Mouse (Mus musculus) MEL (cell line): ENCODE results near the gene Cecr2.

ENCODE experiments used
- CTCF ChIP-seq, 3 experiments: IDR thresholded peaks in 2 of 3; conservative IDR thresholded peaks in 1 of 3; 2 replicates each; pipeline ENCODE4 v1.5.1; 2011 to 2012; ENCODE audit warnings: low read length in 3 of 3, low read depth in 2 of 3, mild to moderate bottlenecking in 2 of 3, improper control_type of control experiment in 1 of 3, inconsistent platforms in 1 of 3, mixed read lengths in 1 of 3, moderate library complexity in 1 of 3; ENCODE audit not compliant: control insufficient read depth in 1 of 3, insufficient read depth in 1 of 3, poor library complexity in 1 of 3, severe bottlenecking in 1 of 3
- EP300 ChIP-seq, 2 experiments: IDR thresholded peaks; 2 replicates each; pipeline ENCODE4 v1.6.1; 2011; ENCODE audit warnings: improper control_type of control experiment in 2 of 2, low read length in 2 of 2, low read depth in 1 of 2, mild to moderate bottlenecking in 1 of 2
- HCFC1 ChIP-seq: IDR thresholded peaks from 2 replicates; pipeline ENCODE4 v1.6.1; 2012; ENCODE audit warnings: low read depth, mild to moderate bottlenecking, inconsistent platforms, low read length, improper control_type of control experiment, moderate library complexity
- JUND ChIP-seq: IDR thresholded peaks from 2 replicates; pipeline ENCODE4 v1.6.1; 2011; ENCODE audit warnings: low read depth, mild to moderate bottlenecking, improper control_type of control experiment, low read length
- NRF1 ChIP-seq: IDR thresholded peaks from 2 replicates; pipeline ENCODE4 v1.6.1; 2014; ENCODE audit warnings: low read depth, mild to moderate bottlenecking, inconsistent platforms, low read length, improper control_type of control experiment, moderate library complexity; ENCODE audit not compliant: poor library complexity, insufficient read depth, severe bottlenecking
- POLR2A ChIP-seq, 2 experiments: IDR thresholded peaks; 2 replicates each; pipeline ENCODE4 v1.6.1; 2011 to 2012; ENCODE audit warnings: low read length in 2 of 2, mild to moderate bottlenecking in 2 of 2, control low read depth in 1 of 2, improper control_type of control experiment in 1 of 2, low read depth in 1 of 2, moderate library complexity in 1 of 2; ENCODE audit not compliant: control insufficient read depth in 1 of 2, insufficient read depth in 1 of 2, poor library complexity in 1 of 2
- POLR2AphosphoS2 ChIP-seq: IDR thresholded peaks from 2 replicates; pipeline ENCODE4 v1.6.1; 2011; ENCODE audit warnings: low read length, improper control_type of control experiment
- RAD21 ChIP-seq: IDR thresholded peaks from 2 replicates; pipeline ENCODE4 v1.6.1; 2011; ENCODE audit warnings: mild to moderate bottlenecking, low read depth, low read length, improper control_type of control experiment
- TAL1 ChIP-seq: IDR thresholded peaks from 2 replicates; pipeline ENCODE4 v1.6.1; 2012; ENCODE audit warnings: mild to moderate bottlenecking, inconsistent platforms, low read length, moderate library complexity, mixed read lengths
- TCF12 ChIP-seq: IDR thresholded peaks from 2 replicates; pipeline ENCODE4 v1.6.1; 2014; ENCODE audit warnings: low read depth, mild to moderate bottlenecking, inconsistent platforms, low read length, improper control_type of control experiment, moderate library complexity
- USF2 ChIP-seq, 2 experiments: IDR thresholded peaks; 2 replicates each; pipeline ENCODE4 v1.6.1; 2011 to 2012; ENCODE audit warnings: improper control_type of control experiment in 2 of 2, low read length in 2 of 2, borderline replicate concordance in 1 of 2, inconsistent platforms in 1 of 2, low read depth in 1 of 2, mild to moderate bottlenecking in 1 of 2; ENCODE audit not compliant: insufficient read depth in 1 of 2
- ZNF384 ChIP-seq: IDR thresholded peaks from 2 replicates; pipeline ENCODE4 v1.6.1; 2012; ENCODE audit warnings: low read depth, mild to moderate bottlenecking, inconsistent platforms, low read length, improper control_type of control experiment

- TF ChIP-seq POLR2AphosphoS2 (no peak), TCF12 (no peak), CTCF (IDR thresholded peaks at IDR 0.05 in 2 of 3, conservative IDR thresholded peaks at IDR 0.05 in 1 of 3; ENCODE audit: control insufficient read depth in 1 of 3, insufficient read depth in 1 of 3, low read depth in 2 of 3, low read length in 3 of 3, poor library complexity in 1 of 3, severe bottlenecking in 1 of 3) (no peak), USF2 (IDR thresholded peaks at IDR 0.05; ENCODE audit: borderline replicate concordance in 1 of 2, insufficient read depth in 1 of 2, low read depth in 1 of 2, low read length in 2 of 2) (no peak), EP300 (IDR thresholded peaks at IDR 0.05; ENCODE audit: low read depth in 1 of 2, low read length in 2 of 2) (no peak), ZNF384 (no peak), TAL1 (no peak), JUND (no peak), POLR2A (IDR thresholded peaks at IDR 0.05; ENCODE audit: control insufficient read depth in 1 of 2, insufficient read depth in 1 of 2, low read depth in 1 of 2, low read length in 2 of 2, poor library complexity in 1 of 2) (no peak), NRF1 (no peak), HCFC1 (no peak), RAD21 (no peak)
Measured at GRCm38 (mm10) chr6:120790717-120791116, 124.5 kb downstream of the Cecr2 start.
